ENCODE assay signal across 14 mouse cellular contexts in the genomic region with DNA sequence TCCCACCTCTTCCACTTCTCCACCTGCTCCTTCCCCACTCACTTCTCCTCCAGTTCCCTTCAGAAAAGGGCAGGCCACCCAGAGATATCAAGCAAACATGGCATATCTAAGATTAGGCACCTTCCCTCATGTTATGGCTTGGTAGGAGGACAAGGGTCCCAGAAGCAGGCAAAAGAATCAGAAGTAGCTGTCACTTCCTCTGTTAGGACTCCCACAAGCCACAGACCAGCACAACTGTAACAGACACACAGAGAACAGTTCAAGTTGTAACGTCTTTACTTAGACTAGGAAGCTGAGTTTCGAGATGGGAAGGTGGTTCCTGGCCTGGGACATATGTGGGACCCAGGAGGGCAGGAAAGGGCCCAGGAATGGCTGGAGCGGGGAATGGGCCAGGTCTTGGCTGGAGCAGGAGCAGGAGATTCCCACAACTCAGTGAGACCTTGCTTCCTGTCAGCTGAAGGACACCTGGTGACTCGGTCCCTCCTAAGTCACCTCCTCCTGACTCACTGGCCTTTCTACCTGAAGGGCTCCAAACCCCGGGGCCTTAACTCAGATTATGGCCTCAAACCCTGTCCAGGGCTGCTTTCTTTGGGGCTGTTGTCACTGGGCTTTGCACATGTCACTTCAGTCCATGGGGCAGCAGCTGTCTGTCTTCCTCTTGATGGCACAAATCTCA.
"Had no signal": no experiment of that assay in that cellular context is flagged by ENCODE, and none has a peak within 500 bp of the region (broad histone marks: within the 10 kb centered on the region; RNA-seq: fewer than 3 reads in every experiment).

No protein-coding gene starts in this region.

- ATAC-seq: liver, embryonic 12.5 days; midbrain, embryonic 13.5 days; midbrain, embryonic 16.5 days had no signal

- DNase-seq: kidney, adult 9 months; kidney, postnatal 25 days; layer of hippocampus, adult 9-11 months; liver; lung, adult 18-20 months; lung, postnatal 10 days; lung, postnatal 4 days; retina, postnatal 1 day; right cerebral cortex, postnatal 25 days; spleen, adult 18-20 months; thymus, postnatal 25 days had no signal
